Mouse (Mus musculus): Measurements from ENCODE around the gene Tmem239. TPM values are rescaled to one million over a fixed set of nuclear protein-coding genes. Genes with fewer than 3 reads are reported as not detected.

Tmem239 gene
- polyA plus RNA-seq, 1 experiment from 2014 or later: 0.11 TPM

DNA sequence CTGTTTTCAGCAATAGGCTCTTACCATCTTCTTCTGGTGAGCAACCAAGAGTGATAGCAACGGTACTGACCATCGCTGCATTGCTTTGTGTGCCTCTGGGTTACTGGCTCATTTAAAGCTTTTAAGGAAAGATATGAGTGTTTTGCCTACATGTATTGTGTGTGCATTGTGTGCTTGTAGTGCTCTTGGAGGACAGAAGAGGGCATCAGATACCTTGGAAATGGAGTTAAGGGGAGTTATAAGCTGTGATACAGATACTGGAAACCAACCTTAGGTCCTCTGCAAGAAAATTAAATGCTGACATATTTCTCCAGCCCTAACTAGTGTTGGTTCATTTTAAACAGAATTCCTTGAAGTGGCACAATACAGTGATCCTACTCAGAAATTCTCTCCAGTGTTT, 17.5 kb upstream of the Tmem239 start:
- Histone ChIP-seq H3K9me3 (no peaks in the 10 kb centered on the region; the same call in 1 of the 2 replicates), H3K27me3 (replicated peaks) (0 out of 2 replicates have a peak, but pooled peaks cover 4% of the 10 kb centered on the region), H3K27ac (replicated peaks) (no peak overlapping the region), H3K4me2 (no peak overlapping the region), H3K4me3 (no peak overlapping the region), H3K9ac (no peak overlapping the region), H3K36me3 (peaks cover 25% of the 10 kb centered on the region), H3K4me1 (no peaks in the 10 kb centered on the region)
- 66% methylated on average over 2 of the region's 2 CpGs for WGBS
- ATAC-seq (ENCODE audit: extremely low read depth, insufficient number of reproducible peaks, low FRiP score, low TSS enrichment): no peak

DNA sequence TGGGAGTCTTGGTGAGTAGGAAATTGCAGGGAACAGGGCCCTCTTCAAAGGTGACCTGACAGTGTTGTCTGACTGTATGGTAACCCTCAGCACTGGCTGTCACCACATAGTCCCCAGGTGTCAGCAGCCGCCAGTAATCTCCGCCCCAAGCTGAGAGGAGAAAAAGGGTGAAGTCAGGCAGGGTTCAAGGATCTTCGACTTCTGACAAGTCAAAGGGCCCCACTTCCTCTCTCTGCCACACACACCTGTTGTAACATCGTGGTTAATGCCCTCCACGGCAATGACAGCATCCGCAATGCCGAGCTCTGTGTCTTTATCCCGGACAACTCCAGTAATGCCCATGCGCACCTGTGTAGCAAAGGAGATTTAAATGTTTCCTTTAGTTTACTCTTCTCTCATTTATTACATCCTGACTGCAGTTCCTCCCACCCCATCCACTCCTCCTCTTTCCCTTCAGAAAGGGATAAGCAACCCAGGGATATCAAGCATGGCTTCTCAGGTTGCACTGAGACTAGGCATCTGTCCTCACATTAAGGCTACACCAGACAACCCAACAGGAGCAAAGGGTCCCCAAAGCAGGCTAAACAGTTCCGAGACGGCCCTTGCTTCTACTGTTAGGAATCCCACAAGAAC, 15.2 kb upstream of the Tmem239 start:
- Histone ChIP-seq H3K27ac (replicated peaks) (no peak overlapping the region), H3K27me3 (replicated peaks) (no peaks in the 10 kb centered on the region), H3K4me1 (no peaks in the 10 kb centered on the region), H3K4me3 (no peak overlapping the region), H3K36me3 (peaks cover 34% of the 10 kb centered on the region), H3K9ac (no peak overlapping the region), H3K9me3 (no peaks in the 10 kb centered on the region; the same call in 1 of the 2 replicates), H3K4me2 (no peak overlapping the region)
- ATAC-seq (ENCODE audit: extremely low read depth, insufficient number of reproducible peaks, low FRiP score, low TSS enrichment): no peak
- WGBS: 78% methylated on average over 11 of the region's 11 CpGs

DNA sequence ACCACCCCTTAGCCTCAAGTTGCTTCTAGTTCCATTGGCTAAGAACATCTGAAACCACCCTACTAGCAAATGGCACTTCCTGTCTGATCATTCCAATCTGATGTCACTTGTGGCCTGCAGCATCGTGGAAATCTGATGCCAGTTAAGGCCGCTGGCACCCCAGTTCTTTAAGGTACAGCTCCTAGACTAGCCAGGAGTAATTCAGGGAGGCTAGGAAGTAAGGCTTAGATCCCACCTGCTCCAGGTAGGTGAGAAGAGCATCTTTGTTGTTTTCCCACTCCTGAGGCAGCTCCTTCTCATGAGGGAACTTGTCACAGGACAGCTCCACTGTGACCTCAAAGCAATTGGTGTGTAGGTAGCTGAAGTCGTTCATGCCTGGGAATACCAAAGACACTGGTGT, 13.4 kb upstream of the Tmem239 start:
- H3K36me3 ChIP-seq: peaks cover 34% of the 10 kb centered on the region
- H3K9ac ChIP-seq: no peak overlapping the region
- H3K4me1 ChIP-seq: peaks cover 2% of the 10 kb centered on the region
- H3K27ac ChIP-seq (replicated peaks): no peak overlapping the region
- WGBS: 77% methylated on average over 3 of the region's 3 CpGs
- H3K27me3 ChIP-seq (replicated peaks): peaks cover 1% of the 10 kb centered on the region
- H3K9me3 ChIP-seq: no peaks in the 10 kb centered on the region
- H3K4me2 ChIP-seq: no peak overlapping the region
- H3K4me3 ChIP-seq: no peak overlapping the region
- ATAC-seq (ENCODE audit: extremely low read depth, insufficient number of reproducible peaks, low FRiP score, low TSS enrichment): no peak

DNA sequence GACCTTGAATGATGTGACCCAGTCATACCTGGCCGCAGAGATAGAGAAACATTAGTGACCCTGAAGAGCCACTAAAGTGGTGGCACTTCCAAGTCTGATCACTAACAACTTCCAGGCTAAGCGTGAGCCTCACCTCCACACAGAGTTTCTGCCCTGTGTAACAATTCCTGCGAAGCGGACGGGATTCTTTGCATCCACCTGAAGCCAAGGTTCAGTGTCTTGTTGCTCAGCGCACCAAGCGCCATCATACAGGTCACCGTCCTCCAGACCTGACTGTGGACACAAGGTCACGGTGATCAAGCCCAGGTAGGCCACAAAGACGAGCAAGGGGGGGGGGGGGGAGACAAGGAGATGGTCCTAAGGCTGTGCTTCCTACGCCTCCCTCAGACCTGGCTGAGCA, 10.6 kb upstream of the Tmem239 start:
- H3K4me2 ChIP-seq: no peak overlapping the region
- H3K27ac ChIP-seq (replicated peaks): no peak overlapping the region
- no peaks in the 10 kb centered on the region for H3K9me3 ChIP-seq
- peaks cover 7% of the 10 kb centered on the region for H3K4me1 ChIP-seq
- no peak overlapping the region for H3K9ac ChIP-seq
- ATAC-seq (ENCODE audit: extremely low read depth, insufficient number of reproducible peaks, low FRiP score, low TSS enrichment): no peak
- peaks cover 25% of the 10 kb centered on the region for H3K36me3 ChIP-seq
- peaks cover 16% of the 10 kb centered on the region for H3K27me3 ChIP-seq (replicated peaks)
- no peak overlapping the region for H3K4me3 ChIP-seq
- WGBS: 82% methylated on average over 11 of the region's 11 CpGs

DNA sequence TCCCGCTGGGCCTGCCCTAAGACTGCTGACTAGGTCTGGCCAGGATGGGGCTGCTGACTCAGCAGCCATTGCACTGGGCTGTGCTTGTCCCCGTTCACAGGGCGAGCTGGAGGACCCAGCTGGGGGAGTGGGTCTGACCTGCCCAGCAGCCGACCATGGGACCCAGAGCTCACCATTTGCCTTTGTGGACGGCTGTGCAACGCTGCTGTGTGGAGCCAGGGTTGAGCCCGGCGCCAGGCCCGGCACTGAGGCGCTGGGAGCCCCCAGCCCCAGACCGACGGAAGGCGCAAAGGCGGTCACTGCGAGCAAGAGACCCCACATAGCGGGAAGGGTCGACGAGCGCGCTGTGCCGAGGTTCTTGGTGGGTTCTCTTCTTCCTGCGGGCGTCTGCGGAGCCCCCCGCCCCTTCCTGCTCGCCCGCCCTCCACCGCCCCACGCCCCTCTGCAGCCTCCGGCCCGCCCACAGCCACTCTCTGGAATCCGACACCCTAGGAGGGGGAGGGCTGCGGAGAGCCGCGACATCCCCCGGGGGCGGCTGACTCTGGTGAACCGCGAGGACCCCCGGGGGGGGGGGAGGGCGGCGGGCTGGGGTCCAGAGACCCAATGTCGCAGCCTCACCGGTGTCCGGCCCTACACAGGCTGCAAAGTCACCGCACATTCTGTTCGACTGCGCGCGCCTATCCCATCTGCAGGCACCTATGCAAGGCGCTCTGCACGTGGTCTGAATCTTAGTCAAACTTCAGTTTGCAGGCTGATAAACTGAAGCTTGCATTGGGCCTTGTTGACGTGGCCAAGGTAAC, 8.9 kb upstream of the Tmem239 start, which contains the start of gene Cpxm1:
Gene Cpxm1, minus strand, starts transcription at position 389 of the 800 bp plus-strand sequence.
- WGBS: under 1% methylated on average over 47 of the region's 53 CpGs
- Histone ChIP-seq H3K4me2 (peak within 1 kb of the TSS; percentile 83), H3K9ac (peak within 1 kb of the TSS; percentile 84), H3K4me1 (peaks cover 7% of the 10 kb centered on the region), H3K36me3 (peaks cover 23% of the 10 kb centered on the region; the same call in 1 of the 2 replicates), H3K4me3 (peak within 1 kb of the TSS; percentile 61), H3K9me3 (no peaks in the 10 kb centered on the region), H3K27me3 (replicated peaks) (peaks cover 16% of the 10 kb centered on the region), H3K27ac (replicated peaks) (peak within 1 kb of the TSS; percentile 26)
- ATAC-seq (ENCODE audit: extremely low read depth, insufficient number of reproducible peaks, low FRiP score, low TSS enrichment): peak; percentile 63

DNA sequence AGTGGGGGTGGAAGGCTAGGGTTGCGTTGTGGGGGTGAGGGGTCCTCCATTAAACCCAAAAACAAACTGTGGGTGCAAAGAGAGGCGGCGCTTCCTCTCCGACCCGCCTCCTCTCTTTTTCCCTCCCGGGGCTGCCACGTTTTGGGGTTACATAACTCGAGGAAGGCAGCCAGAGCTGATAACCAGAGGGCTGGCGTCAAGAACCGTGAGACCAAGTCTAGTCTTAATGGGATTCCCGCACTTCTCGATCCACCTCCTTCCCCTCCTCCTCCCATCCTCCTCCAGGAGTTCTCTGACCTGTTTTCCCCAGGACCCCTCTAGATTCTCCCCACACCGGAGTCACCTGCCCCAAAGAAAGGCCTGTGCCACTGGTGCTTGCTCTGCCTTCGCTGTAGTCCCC, 8.2 kb upstream of the Tmem239 start:
- peaks cover 16% of the 10 kb centered on the region; the same call in 1 of the 2 replicates for H3K36me3 ChIP-seq
- 16% methylated on average over 8 of the region's 14 CpGs for whole genome bisulfite sequencing
- H3K4me1 ChIP-seq: peaks cover 7% of the 10 kb centered on the region
- peak overlapping the region; percentile 6; the same call in 1 of the 2 replicates for H3K27ac ChIP-seq (replicated peaks)
- no peaks in the 10 kb centered on the region for H3K9me3 ChIP-seq
- H3K4me3 ChIP-seq: peak overlapping the region; percentile 61
- H3K4me2 ChIP-seq: peak overlapping the region; percentile 83
- peaks cover 16% of the 10 kb centered on the region for H3K27me3 ChIP-seq (replicated peaks)
- no peak for ATAC-seq (ENCODE audit: extremely low read depth, insufficient number of reproducible peaks, low FRiP score, low TSS enrichment)
- H3K9ac ChIP-seq: peak overlapping the region; percentile 84

DNA sequence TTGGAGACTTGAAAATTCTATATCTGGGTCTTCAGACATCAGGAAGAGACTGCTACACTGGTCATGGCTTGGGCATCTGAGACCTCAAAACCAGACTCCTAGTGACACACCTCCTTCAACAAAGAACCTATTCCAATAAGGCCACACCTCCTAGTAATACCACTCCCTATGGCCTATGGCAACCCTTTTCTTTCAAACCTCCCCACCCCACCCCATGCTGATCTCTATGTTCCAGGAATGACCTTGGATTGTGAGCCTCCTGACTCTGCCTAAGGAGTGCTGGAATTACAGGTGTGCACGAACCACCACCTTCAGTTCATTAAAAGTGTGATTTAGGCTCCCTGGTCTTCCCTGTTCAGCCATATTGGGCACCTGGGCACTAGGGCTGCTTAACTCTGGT, 6.2 kb upstream of the Tmem239 start:
- no peak overlapping the region for H3K4me2 ChIP-seq
- no peaks in the 10 kb centered on the region for H3K9me3 ChIP-seq
- WGBS: 72% methylated on average over 1 of the region's 1 CpGs
- H3K27me3 ChIP-seq (replicated peaks): peaks cover 16% of the 10 kb centered on the region
- no peak for ATAC-seq (ENCODE audit: extremely low read depth, insufficient number of reproducible peaks, low FRiP score, low TSS enrichment)
- no peak overlapping the region for H3K9ac ChIP-seq
- H3K4me3 ChIP-seq: no peak overlapping the region
- H3K4me1 ChIP-seq: peaks cover 7% of the 10 kb centered on the region
- no peaks in the 10 kb centered on the region; the same call in 1 of the 2 replicates for H3K36me3 ChIP-seq
- no peak overlapping the region for H3K27ac ChIP-seq (replicated peaks)

DNA sequence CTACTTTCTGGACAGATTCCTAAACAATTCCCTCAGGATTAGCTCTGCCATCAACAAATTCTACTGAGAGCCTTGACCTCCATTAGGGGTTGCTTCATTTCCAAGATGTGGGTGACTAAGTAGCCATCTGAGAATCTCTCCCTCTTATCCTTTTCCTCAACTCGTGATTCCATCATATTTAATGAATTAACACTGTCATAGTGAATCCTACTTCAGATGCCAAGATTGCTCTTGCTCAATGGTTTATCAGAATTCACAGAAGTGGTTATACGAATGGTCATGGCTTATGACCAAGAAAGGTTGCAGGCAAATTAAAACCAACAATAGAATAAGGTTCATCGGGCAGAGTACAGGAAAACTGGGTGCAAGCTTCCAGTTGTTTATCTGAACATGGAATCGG, 4.4 kb upstream of the Tmem239 start:
- Histone ChIP-seq H3K27me3 (replicated peaks) (peaks cover 16% of the 10 kb centered on the region), H3K27ac (replicated peaks) (no peak overlapping the region), H3K4me2 (no peak overlapping the region), H3K36me3 (no peaks in the 10 kb centered on the region), H3K9me3 (no peaks in the 10 kb centered on the region), H3K4me1 (peaks cover 7% of the 10 kb centered on the region), H3K4me3 (no peak overlapping the region), H3K9ac (no peak overlapping the region)
- WGBS: 67% methylated on average over 4 of the region's 4 CpGs
- ATAC-seq (ENCODE audit: extremely low read depth, insufficient number of reproducible peaks, low FRiP score, low TSS enrichment): no peak

DNA sequence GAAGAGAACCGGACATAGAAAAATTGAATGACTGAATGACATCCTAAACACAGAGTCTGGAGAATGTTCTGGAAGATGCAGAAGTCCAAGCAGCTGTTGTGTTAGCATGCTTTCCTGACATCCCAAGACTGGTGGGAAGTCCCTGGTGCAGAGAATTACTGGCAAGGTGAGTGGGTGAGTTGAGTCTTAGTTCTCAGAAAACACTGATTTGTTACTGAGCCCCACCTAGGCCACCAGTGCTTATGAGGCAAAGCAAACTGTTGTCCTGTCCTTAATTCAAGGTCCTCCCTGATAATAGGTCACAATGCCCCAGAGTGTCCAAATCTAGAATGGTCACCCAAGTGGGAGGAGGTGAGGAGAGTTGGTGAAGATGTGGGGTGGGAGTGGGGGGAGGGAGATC, 1.3 kb upstream of the Tmem239 start, which contains the start of the genes Gm28372 and 1700020A23Rik:
Gene Gm28372, plus strand, starts transcription at position 301 of the 400 bp plus-strand sequence.
Gene 1700020A23Rik, plus strand, starts transcription at position 321 of the 400 bp plus-strand sequence.
- WGBS: 87% methylated on average over 1 of the region's 1 CpGs
- ATAC-seq (ENCODE audit: extremely low read depth, insufficient number of reproducible peaks, low FRiP score, low TSS enrichment): no peak
- no peaks in the 10 kb centered on the region for H3K9me3 ChIP-seq
- no peak within 1 kb of the TSS for H3K9ac ChIP-seq
- H3K27ac ChIP-seq (replicated peaks): no peak within 1 kb of the TSS
- H3K27me3 ChIP-seq (replicated peaks): no peaks in the 10 kb centered on the region; the same call in 1 of the 2 replicates
- peaks cover 5% of the 10 kb centered on the region; the same call in 1 of the 2 replicates for H3K4me1 ChIP-seq
- no peaks in the 10 kb centered on the region for H3K36me3 ChIP-seq
- H3K4me2 ChIP-seq: no peak within 1 kb of the TSS
- no peak within 1 kb of the TSS for H3K4me3 ChIP-seq

DNA sequence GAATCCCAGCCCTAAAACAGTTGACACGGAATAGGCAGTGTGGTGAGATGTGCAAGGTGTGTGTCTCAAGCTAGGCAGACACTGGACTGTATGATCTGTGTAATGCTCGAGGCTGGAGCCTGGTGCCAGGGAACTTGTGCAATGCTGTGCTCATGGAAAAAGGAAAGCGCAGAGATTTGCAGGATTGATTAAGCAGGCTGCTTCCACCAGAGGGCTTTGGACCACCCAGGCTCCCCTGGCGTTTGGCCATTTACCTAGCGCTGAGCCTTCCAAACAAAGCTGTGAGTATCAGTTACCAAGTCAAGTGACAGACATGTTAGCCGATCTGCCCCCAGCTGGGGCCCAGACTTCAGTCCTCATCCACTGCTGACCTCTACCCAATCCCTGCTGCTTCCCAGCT, 1.9 kb downstream of the Tmem239 start:
- no peak for ATAC-seq (ENCODE audit: extremely low read depth, insufficient number of reproducible peaks, low FRiP score, low TSS enrichment)
- H3K4me2 ChIP-seq: no peak overlapping the region

More for the DNA sequence above, 1.9 kb downstream of the Tmem239 start:
- Histone ChIP-seq H3K9me3 (no peaks in the 10 kb centered on the region), H3K4me1 (peaks cover 5% of the 10 kb centered on the region; the same call in 1 of the 2 replicates), H3K36me3 (no peaks in the 10 kb centered on the region), H3K27me3 (replicated peaks) (no peaks in the 10 kb centered on the region; the same call in 1 of the 2 replicates), H3K4me3 (no peak overlapping the region), H3K9ac (no peak overlapping the region), H3K27ac (replicated peaks) (no peak overlapping the region)
- 20% methylated on average over 6 of the region's 6 CpGs for WGBS

All from heart, embryonic 13.5 days (tissue).